Mouse (Mus musculus): Measurements from ENCODE around the gene Pglyrp1.

- TF ChIP-seq GATA1 (IDR thresholded peaks at IDR 0.05; ENCODE audit: low read length) = no peak
- TF ChIP-seq TAL1 (IDR thresholded peaks at IDR 0.05; ENCODE audit: low read length) = no peak
These were observed 45.1 kb downstream of the Pglyrp1 start for GRCm38 (mm10) chr7:18916254-18916653.
